8 mouse cellular contexts compared by ENCODE assay signal in genomic region chr5:137641054-137641453, GRCm38 (mm10). TPM values are rescaled to one million over a fixed set of nuclear protein-coding genes. Genes with fewer than 3 reads are reported as not detected.
A peak's percentile ranks its signal among the peaks of the same experiment; 100 is the strongest.
DNase-seq lines count a peak whose midpoint lies in the region; TF ChIP-seq lines count a peak whose summit lies in the region.

Gene Sap25, plus strand, starts transcription at chr5:137641334.

- DNase-seq in kidney, adult 2 months: no peak
- DNase-seq in kidney, adult 11 months: no peak
- peak; percentile 80 for DNase-seq in ES-E14 (ENCODE audit: low read depth, low spot score)
- no peak for DNase-seq in gonadal fat pad, adult 2 months (ENCODE audit: low read depth)
- DNase-seq in urinary bladder, postnatal 25 days (ENCODE audit: low spot score): peak; percentile 36
- no peak for DNase-seq in gastrocnemius, postnatal 36 days
- DNase-seq in heart, adult 11 months: no peak

- H3K9ac ChIP-seq in ES-E14 (ENCODE audit: insufficient read depth, low read depth, low read length, poor library complexity, severe bottlenecking): peak within 1 kb of the TSS; percentile 36; the same call in 1 of the 2 replicates

- no peak within 1 kb of the TSS for H3K4me3 ChIP-seq in kidney, adult 2 months (ENCODE audit: insufficient read depth, low read depth, low read length)
- H3K4me3 ChIP-seq in ES-E14 (ENCODE audit: insufficient read depth in 1 of 2, low read depth in 1 of 2, low read length in 2 of 2, poor library complexity in 1 of 2, severe bottlenecking in 1 of 2) (peak within 1 kb of the TSS in 1 of 2 experiments; percentile 22; a peak in 2 of 4 replicates), macrophage (ENCODE audit: inconsistent target) (no peak within 1 kb of the TSS)

- in situ Hi-C loops in ES-E14 (cut with MboI; ENCODE audit: low sequenced_read_pairs in 2 of 2, unreplicated experiment in 2 of 2): no loop called here

- H3K9me3 ChIP-seq in ES-E14 (ENCODE audit: control insufficient read depth, insufficient read depth, low read depth, low read length): no peaks in the 10 kb centered on the region

- H3K4me1 ChIP-seq in kidney, adult 2 months (ENCODE audit: control insufficient read depth, insufficient read depth, low read length): no peaks in the 10 kb centered on the region; the same call in 1 of the 2 replicates
- peaks cover 9 to 34% of the 10 kb centered on the region in 2 experiments; a peak in 3 of 4 replicates for H3K4me1 ChIP-seq in ES-E14 (ENCODE audit: control insufficient read depth in 2 of 2, insufficient read depth in 2 of 2, low read length in 2 of 2, poor library complexity in 1 of 2)

- H3K27ac ChIP-seq in kidney, adult 2 months (ENCODE audit: insufficient read depth, low read depth, low read length): no peak within 1 kb of the TSS
- H3K27ac ChIP-seq in ES-E14 (ENCODE audit: insufficient read depth, low read depth, low read length, poor library complexity, severe bottlenecking) (no peak within 1 kb of the TSS), macrophage (no peak within 1 kb of the TSS)

- intact Hi-C loops in gastrocnemius, postnatal 36 days (cut with DNase I): no loop called here

- TF ChIP-seq CTCF in kidney, adult 2 months (conservative IDR thresholded peaks at IDR 0.05; ENCODE audit: insufficient read depth, insufficient read length, low read depth, low read length): peak; percentile 57

- H3K36me3 ChIP-seq in kidney, adult 2 months (ENCODE audit: control insufficient read depth, insufficient read depth, low read length): peaks cover 8% of the 10 kb centered on the region
- peaks cover 44% of the 10 kb centered on the region for H3K36me3 ChIP-seq in ES-E14 (ENCODE audit: control insufficient read depth, insufficient read depth, low read length, poor library complexity, severe bottlenecking)
- H3K36me3 ChIP-seq in macrophage (ENCODE audit: inconsistent target): peaks cover 62% of the 10 kb centered on the region

- peaks cover 12% of the 10 kb centered on the region; the same call in 1 of the 2 replicates for H3K79me2 ChIP-seq in macrophage (ENCODE audit: inconsistent target)

- TF ChIP-seq POLR2A in kidney, adult 2 months (IDR thresholded peaks at IDR 0.05; ENCODE audit: low read depth, low read length): no peak

- WGBS in kidney, adult 2 months: 89% methylated on average over 19 of the region's 19 CpGs
- WGBS in macrophage (ENCODE audit: missing documents): 81% methylated on average over 13 of the region's 19 CpGs

- no peaks in the 10 kb centered on the region for H3K27me3 ChIP-seq in kidney, adult 2 months (replicated peaks; ENCODE audit: control insufficient read depth, insufficient read depth, low read length)

TF ChIP-seq in ES-E14, 5 proteins besides CTCF, POLR2A, EP300 and RAD21:
- TF ChIP-seq CHD2 (IDR thresholded peaks at IDR 0.05; ENCODE audit: low read depth, low read length) (no peak), ZC3H11A (IDR thresholded peaks at IDR 0.05; ENCODE audit: borderline replicate concordance, low read depth, low read length) (no peak), HCFC1 (IDR thresholded peaks at IDR 0.05; ENCODE audit: borderline replicate concordance, insufficient read depth, low read length) (no peak), ZNF384 (IDR thresholded peaks at IDR 0.05; ENCODE audit: low read depth, low read length) (no peak), MAFK (IDR thresholded peaks at IDR 0.05; ENCODE audit: insufficient read depth, low read depth, low read length) (no peak)

RNA-seq across cellular contexts. Expression of gene Sap25, which starts in this region (rescaled TPM):
- polyA plus RNA-seq in kidney, adult 2 months (2012; rRNA removed): 61.1 and 77.6 TPM in 2 replicates
- 12.0 and 24.0 TPM in 2 replicates for total RNA-seq in ES-E14 (2012; rRNA removed)
- 55.8 and 60.8 TPM in 2 replicates for polyA plus RNA-seq in gonadal fat pad, adult 2 months (2012; rRNA removed)
- total RNA-seq in macrophage (2018; cell fraction: chromatin; rRNA removed): 100 to 1,000 TPM in 22 of 26 experiments, 10 to 100 TPM in 4; 38.5 to 287 (median 179) TPM
- 10 to 100 TPM in 4 of 26 experiments, 1 to 10 TPM in 16, under 1 TPM in 6; 0.51 to 14.8 (median 2.5) TPM for total RNA-seq in macrophage (2018; cell fraction: cytosol; rRNA removed)
- total RNA-seq in macrophage (2018; cell fraction: nucleus; rRNA removed): 100 to 1,000 TPM in 22 of 26 experiments, 10 to 100 TPM in 4; 72.4 to 325 (median 151) TPM
- polyA plus RNA-seq in macrophage (2018): 5.2 to 25.3 TPM (median 10.5 TPM) in 3 replicates
- 1 to 10 TPM; 2.3 to 2.7 TPM for total RNA-seq in gastrocnemius, postnatal 36 days (2021)

Comparison
In these comparisons a context has a peak if more than half of its experiments do, and no peak if none do; other contexts are left out.
1. DNase-seq: peak in ES-E14 (single experiment) and urinary bladder, postnatal 25 days (single experiment); none in kidney, adult 2 months (single experiment), kidney, adult 11 months (single experiment), gonadal fat pad, adult 2 months (single experiment), gastrocnemius, postnatal 36 days (0 of 2) and heart, adult 11 months (single experiment).